Mouse (Mus musculus) MEL (cell line): ENCODE measurements around the gene Prm2. TPM values are rescaled to one million over a fixed set of nuclear protein-coding genes. Genes with fewer than 3 reads are reported as not detected.

Experiments
- DNase-seq: peaks from one replicate; pipeline ENCODE4 v3.0.0; 2011; ENCODE audit warnings: low read depth, low spot score
- H3K27ac ChIP-seq: 2 replicates; pipeline ENCODE4 v1.5.1; 2012; ENCODE audit warnings: low read depth, mild to moderate bottlenecking, control low read depth, low read length, moderate library complexity; ENCODE audit not compliant: control insufficient read depth
- H3K27me3 ChIP-seq, 2 experiments: fragments of 150-350 bp in 1 of 2; sonication (generic) in 1 of 2; 2 replicates each; pipeline ENCODE4 v1.6.1; 2012; ENCODE audit warnings: low read length in 2 of 2, mild to moderate bottlenecking in 2 of 2, improper control_type of control experiment in 1 of 2, moderate library complexity in 1 of 2; ENCODE audit not compliant: insufficient read depth in 2 of 2, control insufficient read depth in 1 of 2
- H3K36me3 ChIP-seq, 2 experiments: 2 replicates each; pipeline ENCODE4 v1.6.1; 2012 to 2014; ENCODE audit warnings: low read length in 2 of 2, improper control_type of control experiment in 1 of 2, inconsistent platforms in 1 of 2, mild to moderate bottlenecking in 1 of 2; ENCODE audit not compliant: insufficient read depth in 2 of 2, control insufficient read depth in 1 of 2
- H3K4me1 ChIP-seq, 2 experiments: fragments of 150-350 bp in 1 of 2; sonication (generic) in 1 of 2; 2 replicates each; pipeline ENCODE4 v1.6.1; 2012; ENCODE audit warnings: low read length in 2 of 2, improper control_type of control experiment in 1 of 2, mild to moderate bottlenecking in 1 of 2; ENCODE audit not compliant: insufficient read depth in 2 of 2, control insufficient read depth in 1 of 2
- H3K4me3 ChIP-seq, 2 experiments: fragments of 150-350 bp in 1 of 2; sonication (generic) in 1 of 2; 2 replicates each; pipeline ENCODE4 v1.5.1; 2012; ENCODE audit warnings: low read depth in 2 of 2, low read length in 2 of 2, mild to moderate bottlenecking in 2 of 2, moderate library complexity in 2 of 2, control low read depth in 1 of 2, improper control_type of control experiment in 1 of 2; ENCODE audit not compliant: control insufficient read depth in 1 of 2, insufficient read depth in 1 of 2
- H3K79me2 ChIP-seq: 2 replicates; pipeline ENCODE4 v1.6.1; 2012; ENCODE audit warnings: mild to moderate bottlenecking, low read length, moderate library complexity; ENCODE audit not compliant: control insufficient read depth, poor library complexity, insufficient read depth
- H3K9ac ChIP-seq: 2 replicates; pipeline ENCODE4 v1.6.1; 2012; ENCODE audit warnings: low read depth, mild to moderate bottlenecking, control low read depth, low read length, moderate library complexity; ENCODE audit not compliant: control insufficient read depth, poor library complexity, severe bottlenecking
- H3K9me3 ChIP-seq: fragments of 150-350 bp; sonication (generic); replicated peaks from 2 replicates; pipeline ENCODE4 v1.6.1; 2012; ENCODE audit warnings: mild to moderate bottlenecking, low read length, improper control_type of control experiment, moderate library complexity; ENCODE audit not compliant: insufficient read depth
- CHD1 ChIP-seq: IDR thresholded peaks from 2 replicates; pipeline ENCODE4 v1.6.1; 2012; ENCODE audit warnings: low read depth, mild to moderate bottlenecking, inconsistent platforms, low read length, improper control_type of control experiment
- CHD2 ChIP-seq: IDR thresholded peaks from 2 replicates; pipeline ENCODE4 v1.6.1; 2011; ENCODE audit warnings: low read length, improper control_type of control experiment
- CTCF ChIP-seq, 3 experiments: IDR thresholded peaks in 2 of 3; conservative IDR thresholded peaks in 1 of 3; 2 replicates each; pipeline ENCODE4 v1.5.1; 2011 to 2012; ENCODE audit warnings: low read length in 3 of 3, low read depth in 2 of 3, mild to moderate bottlenecking in 2 of 3, improper control_type of control experiment in 1 of 3, inconsistent platforms in 1 of 3, mixed read lengths in 1 of 3, moderate library complexity in 1 of 3; ENCODE audit not compliant: control insufficient read depth in 1 of 3, insufficient read depth in 1 of 3, poor library complexity in 1 of 3, severe bottlenecking in 1 of 3
- E2F4 ChIP-seq: IDR thresholded peaks from 2 replicates; pipeline ENCODE4 v1.6.1; 2011; ENCODE audit warnings: low read depth, low read length, improper control_type of control experiment, borderline replicate concordance
- ELF1 ChIP-seq: IDR thresholded peaks from 2 replicates; pipeline ENCODE4 v1.6.1; 2014; ENCODE audit warnings: low read depth, mild to moderate bottlenecking, inconsistent platforms, low read length, improper control_type of control experiment, moderate library complexity
- EP300 ChIP-seq, 2 experiments: IDR thresholded peaks; 2 replicates each; pipeline ENCODE4 v1.6.1; 2011; ENCODE audit warnings: improper control_type of control experiment in 2 of 2, low read length in 2 of 2, low read depth in 1 of 2, mild to moderate bottlenecking in 1 of 2
- ETS1 ChIP-seq: IDR thresholded peaks from 2 replicates; pipeline ENCODE4 v1.6.1; 2012; ENCODE audit warnings: low read depth, mild to moderate bottlenecking, inconsistent platforms, low read length, improper control_type of control experiment, moderate library complexity
- GABPA ChIP-seq: IDR thresholded peaks from 2 replicates; pipeline ENCODE4 v1.6.1; 2012; ENCODE audit warnings: low read depth, mild to moderate bottlenecking, inconsistent platforms, low read length, improper control_type of control experiment, moderate library complexity
- GATA1 ChIP-seq: IDR thresholded peaks from 2 replicates; pipeline ENCODE4 v1.6.1; 2011; ENCODE audit warnings: low read depth, low read length, improper control_type of control experiment
- HCFC1 ChIP-seq: IDR thresholded peaks from 2 replicates; pipeline ENCODE4 v1.6.1; 2012; ENCODE audit warnings: low read depth, mild to moderate bottlenecking, inconsistent platforms, low read length, improper control_type of control experiment, moderate library complexity
- JUND ChIP-seq: IDR thresholded peaks from 2 replicates; pipeline ENCODE4 v1.6.1; 2011; ENCODE audit warnings: low read depth, mild to moderate bottlenecking, improper control_type of control experiment, low read length
- KAT2A ChIP-seq: conservative IDR thresholded peaks from 2 replicates; pipeline ENCODE4 v1.6.1; 2012; ENCODE audit warnings: low read depth, low read length, improper control_type of control experiment, inconsistent platforms
- MAFK ChIP-seq: IDR thresholded peaks from 2 replicates; pipeline ENCODE4 v1.6.1; 2011; ENCODE audit warnings: low read depth, mild to moderate bottlenecking, low read length, improper control_type of control experiment, borderline replicate concordance
- MAX ChIP-seq: IDR thresholded peaks from 2 replicates; pipeline ENCODE4 v1.6.1; 2011; ENCODE audit warnings: low read length, improper control_type of control experiment
- MAZ ChIP-seq: IDR thresholded peaks from 2 replicates; pipeline ENCODE4 v1.6.1; 2012; ENCODE audit warnings: low read depth, mild to moderate bottlenecking, inconsistent platforms, low read length, improper control_type of control experiment
- MEF2A ChIP-seq: IDR thresholded peaks from 2 replicates; pipeline ENCODE4 v1.6.1; 2014; ENCODE audit warnings: low read depth, mild to moderate bottlenecking, inconsistent platforms, low read length, improper control_type of control experiment; ENCODE audit not compliant: poor library complexity, insufficient replicate concordance, severe bottlenecking; ENCODE audit errors: extremely low read depth
- MXI1 ChIP-seq: IDR thresholded peaks from 2 replicates; pipeline ENCODE4 v1.6.1; 2011; ENCODE audit warnings: mild to moderate bottlenecking, low read depth, low read length, improper control_type of control experiment
- MYB ChIP-seq: IDR thresholded peaks from 2 replicates; pipeline ENCODE4 v1.6.1; 2011; ENCODE audit warnings: mild to moderate bottlenecking, low read depth, low read length, improper control_type of control experiment
- MYC ChIP-seq: IDR thresholded peaks from 2 replicates; pipeline ENCODE4 v1.6.1; 2011; ENCODE audit warnings: low read depth, mild to moderate bottlenecking, low read length, improper control_type of control experiment, moderate library complexity
- NELFE ChIP-seq: IDR thresholded peaks from 2 replicates; pipeline ENCODE4 v1.6.1; 2011; ENCODE audit warnings: low read depth, low read length, improper control_type of control experiment
- NRF1 ChIP-seq: IDR thresholded peaks from 2 replicates; pipeline ENCODE4 v1.6.1; 2014; ENCODE audit warnings: low read depth, mild to moderate bottlenecking, inconsistent platforms, low read length, improper control_type of control experiment, moderate library complexity; ENCODE audit not compliant: poor library complexity, insufficient read depth, severe bottlenecking
- POLR2A ChIP-seq, 2 experiments: IDR thresholded peaks; 2 replicates each; pipeline ENCODE4 v1.6.1; 2011 to 2012; ENCODE audit warnings: low read length in 2 of 2, mild to moderate bottlenecking in 2 of 2, control low read depth in 1 of 2, improper control_type of control experiment in 1 of 2, low read depth in 1 of 2, moderate library complexity in 1 of 2; ENCODE audit not compliant: control insufficient read depth in 1 of 2, insufficient read depth in 1 of 2, poor library complexity in 1 of 2
- POLR2AphosphoS2 ChIP-seq: IDR thresholded peaks from 2 replicates; pipeline ENCODE4 v1.6.1; 2011; ENCODE audit warnings: low read length, improper control_type of control experiment
- POLR2AphosphoS5 ChIP-seq: IDR thresholded peaks from 2 replicates; pipeline ENCODE4 v1.6.1; 2012; ENCODE audit warnings: low read depth, borderline replicate concordance, mild to moderate bottlenecking, inconsistent platforms, low read length, moderate library complexity, mixed read lengths
- RAD21 ChIP-seq: IDR thresholded peaks from 2 replicates; pipeline ENCODE4 v1.6.1; 2011; ENCODE audit warnings: mild to moderate bottlenecking, low read depth, low read length, improper control_type of control experiment
- RCOR1 ChIP-seq: IDR thresholded peaks from 2 replicates; pipeline ENCODE4 v1.6.1; 2012; ENCODE audit warnings: low read depth, mild to moderate bottlenecking, inconsistent platforms, low read length, improper control_type of control experiment
- SIN3A ChIP-seq: IDR thresholded peaks from 2 replicates; pipeline ENCODE4 v1.6.1; 2012; ENCODE audit warnings: low read length, improper control_type of control experiment, inconsistent platforms
- SMC3 ChIP-seq: IDR thresholded peaks from 2 replicates; pipeline ENCODE4 v1.6.1; 2011; ENCODE audit warnings: low read depth, low read length, improper control_type of control experiment
- TAL1 ChIP-seq: IDR thresholded peaks from 2 replicates; pipeline ENCODE4 v1.6.1; 2012; ENCODE audit warnings: mild to moderate bottlenecking, inconsistent platforms, low read length, moderate library complexity, mixed read lengths
- TBP ChIP-seq: IDR thresholded peaks from 2 replicates; pipeline ENCODE4 v1.8.0; 2011; ENCODE audit warnings: low read depth, low read length, improper control_type of control experiment
- TCF12 ChIP-seq: IDR thresholded peaks from 2 replicates; pipeline ENCODE4 v1.6.1; 2014; ENCODE audit warnings: low read depth, mild to moderate bottlenecking, inconsistent platforms, low read length, improper control_type of control experiment, moderate library complexity
- UBTF ChIP-seq: IDR thresholded peaks from 2 replicates; pipeline ENCODE4 v1.6.1; 2012; ENCODE audit warnings: low read depth, mild to moderate bottlenecking, inconsistent platforms, low read length, improper control_type of control experiment, moderate library complexity, borderline replicate concordance; ENCODE audit not compliant: insufficient read depth
- USF1 ChIP-seq: IDR thresholded peaks from 2 replicates; pipeline ENCODE4 v1.6.1; 2014; ENCODE audit warnings: low read depth, mild to moderate bottlenecking, inconsistent platforms, low read length, improper control_type of control experiment, moderate library complexity
- USF2 ChIP-seq, 2 experiments: IDR thresholded peaks; 2 replicates each; pipeline ENCODE4 v1.6.1; 2011 to 2012; ENCODE audit warnings: improper control_type of control experiment in 2 of 2, low read length in 2 of 2, borderline replicate concordance in 1 of 2, inconsistent platforms in 1 of 2, low read depth in 1 of 2, mild to moderate bottlenecking in 1 of 2; ENCODE audit not compliant: insufficient read depth in 1 of 2
- ZC3H11A ChIP-seq: IDR thresholded peaks from 2 replicates; pipeline ENCODE4 v1.6.1; 2012; ENCODE audit warnings: low read depth, mild to moderate bottlenecking, inconsistent platforms, low read length, improper control_type of control experiment
- ZKSCAN1 ChIP-seq: IDR thresholded peaks from 2 replicates; pipeline ENCODE4 v1.6.1; 2012; ENCODE audit warnings: low read depth, mild to moderate bottlenecking, inconsistent platforms, low read length, improper control_type of control experiment, moderate library complexity
- ZMIZ1 ChIP-seq: IDR thresholded peaks from 2 replicates; pipeline ENCODE4 v1.6.1; 2012; ENCODE audit warnings: low read depth, mild to moderate bottlenecking, inconsistent platforms, low read length, improper control_type of control experiment, moderate library complexity
- ZNF384 ChIP-seq: IDR thresholded peaks from 2 replicates; pipeline ENCODE4 v1.6.1; 2012; ENCODE audit warnings: low read depth, mild to moderate bottlenecking, inconsistent platforms, low read length, improper control_type of control experiment
- polyA plus RNA-seq, 2 experiments: library from polyadenylated mRNA; stranded (reverse) in 1 of 2; unstranded in 1 of 2; fragments of >175 nt in 1 of 2; fragments of >200 nt in 1 of 2; gene quantifications; 2 replicates each; pipeline versions ENCODE4 v1.2.1 to v1.2.4; 2012; ENCODE audit warnings: low replicate concordance in 2 of 2, low read depth in 1 of 2; ENCODE audit not compliant: insufficient read length in 2 of 2, insufficient read depth in 1 of 2, missing spikeins in 1 of 2
- total RNA-seq: library from RNA; depleted of rRNA; stranded (reverse); fragments of 300-350 nt; gene quantifications from 2 replicates; pipeline ENCODE4 v1.2.3, GENCODE M21; 2012

The Prm2 gene
- total and polyA plus RNA-seq, 3 experiments, result not detected

DNA sequence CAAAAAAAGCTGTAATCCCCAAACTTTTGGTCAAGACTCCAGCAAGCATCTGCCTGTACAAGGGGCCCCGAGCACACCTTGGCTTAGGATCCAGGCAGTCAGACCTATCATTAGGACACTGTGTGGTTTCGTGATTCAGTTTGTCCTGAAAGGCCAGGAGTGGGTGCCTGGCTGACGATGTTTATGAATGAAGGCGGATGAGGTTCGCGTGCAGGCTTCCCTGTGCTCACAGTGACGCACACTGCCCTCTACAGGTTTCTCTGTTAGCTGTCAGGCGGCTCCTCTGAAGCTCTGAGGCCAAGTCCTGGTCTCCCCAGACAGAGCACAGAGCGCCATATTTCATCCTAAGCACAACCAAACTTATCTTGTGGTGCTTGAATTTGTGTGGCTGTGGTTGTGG lies 9.6 kb downstream of the Prm2 start:
- peak overlapping the region; percentile 72 for H3K27ac ChIP-seq
- TF ChIP-seq MEF2A, result no peak
- TF ChIP-seq RAD21, result peak; percentile 87
- no peak for TF ChIP-seq JUND
- no peak; the same call in 1 of the 2 replicates for TF ChIP-seq NELFE
- no peak for TF ChIP-seq UBTF
- TF ChIP-seq ETS1, result no peak; the same call in 1 of the 2 replicates
- TF ChIP-seq USF1, result no peak
- TF ChIP-seq E2F4, result no peak
- TF ChIP-seq GABPA, result no peak
- no peak for TF ChIP-seq TBP
- no peak for TF ChIP-seq ZNF384
- TF ChIP-seq MXI1, result peak; percentile 88
- no peak for TF ChIP-seq USF2 (IDR thresholded peaks at IDR 0.05; ENCODE audit: borderline replicate concordance in 1 of 2, insufficient read depth in 1 of 2, low read depth in 1 of 2, low read length in 2 of 2)
- TF ChIP-seq TCF12, result no peak
- TF ChIP-seq ZKSCAN1, result 0 out of 2 replicates have a peak, but pooled peaks have one; percentile 16
- no peak for TF ChIP-seq CHD1
- peak; percentile 89 for TF ChIP-seq SIN3A
- no peak for TF ChIP-seq POLR2AphosphoS2
- TF ChIP-seq MYB, result no peak
- TF ChIP-seq GATA1, result no peak
- no peak for TF ChIP-seq POLR2A (IDR thresholded peaks at IDR 0.05; ENCODE audit: control insufficient read depth in 1 of 2, insufficient read depth in 1 of 2, low read depth in 1 of 2, low read length in 2 of 2, poor library complexity in 1 of 2)
- TF ChIP-seq MAX, result peak; percentile 72
- no peak for TF ChIP-seq TAL1
- TF ChIP-seq MAFK, result no peak
- no peak for TF ChIP-seq EP300 (IDR thresholded peaks at IDR 0.05; ENCODE audit: low read depth in 1 of 2, low read length in 2 of 2)
- no peak for TF ChIP-seq CHD2
- peak; percentile 76 for TF ChIP-seq MYC
- no peak for TF ChIP-seq ELF1
- TF ChIP-seq ZMIZ1, result no peak
- TF ChIP-seq NRF1, result no peak
- peak; percentile 88 for TF ChIP-seq SMC3
- no peak for TF ChIP-seq POLR2AphosphoS5
- TF ChIP-seq HCFC1, result peak; percentile 45; the same call in 1 of the 2 replicates
- TF ChIP-seq CTCF (IDR thresholded peaks at IDR 0.05 in 2 of 3, conservative IDR thresholded peaks at IDR 0.05 in 1 of 3; ENCODE audit: control insufficient read depth in 1 of 3, insufficient read depth in 1 of 3, low read depth in 2 of 3, low read length in 3 of 3, poor library complexity in 1 of 3, severe bottlenecking in 1 of 3), result peak; percentile 70 to 90 (median 87)
- peak; percentile 49; the same call in 1 of the 2 replicates for TF ChIP-seq MAZ
- TF ChIP-seq KAT2A, result no peak
- TF ChIP-seq RCOR1, result peak; percentile 11; the same call in 1 of the 2 replicates
- TF ChIP-seq ZC3H11A, result peak; percentile 75

More for the DNA sequence above, 9.6 kb downstream of the Prm2 start:
- H3K27me3 ChIP-seq, result peaks cover 0 to 4% of the 10 kb centered on the region in 2 experiments; a peak in 2 of 4 replicates
- H3K36me3 ChIP-seq, result no peaks in the 10 kb centered on the region
- H3K4me3 ChIP-seq, result peak overlapping the region; percentile 95 to 100
- H3K9me3 ChIP-seq, result no peaks in the 10 kb centered on the region
- peak overlapping the region; percentile 86 for H3K9ac ChIP-seq
- DNase-seq, result peak; percentile 93
- H3K4me1 ChIP-seq, result peaks cover 0 to 3% of the 10 kb centered on the region in 2 experiments; a peak in 1 of 4 replicates
- no peaks in the 10 kb centered on the region; the same call in 1 of the 2 replicates for H3K79me2 ChIP-seq
